Mouse (Mus musculus): ENCODE measurements around the gene Wdr92. TPM values are rescaled to one million over a fixed set of nuclear protein-coding genes. Genes with fewer than 3 reads are reported as not detected.
A peak's percentile ranks its signal among the peaks of the same experiment; 100 is the strongest.

Wdr92 gene
- total and polyA plus RNA-seq, 3 experiments = 34.5 to 63.8 TPM; not detected in 1

DNA sequence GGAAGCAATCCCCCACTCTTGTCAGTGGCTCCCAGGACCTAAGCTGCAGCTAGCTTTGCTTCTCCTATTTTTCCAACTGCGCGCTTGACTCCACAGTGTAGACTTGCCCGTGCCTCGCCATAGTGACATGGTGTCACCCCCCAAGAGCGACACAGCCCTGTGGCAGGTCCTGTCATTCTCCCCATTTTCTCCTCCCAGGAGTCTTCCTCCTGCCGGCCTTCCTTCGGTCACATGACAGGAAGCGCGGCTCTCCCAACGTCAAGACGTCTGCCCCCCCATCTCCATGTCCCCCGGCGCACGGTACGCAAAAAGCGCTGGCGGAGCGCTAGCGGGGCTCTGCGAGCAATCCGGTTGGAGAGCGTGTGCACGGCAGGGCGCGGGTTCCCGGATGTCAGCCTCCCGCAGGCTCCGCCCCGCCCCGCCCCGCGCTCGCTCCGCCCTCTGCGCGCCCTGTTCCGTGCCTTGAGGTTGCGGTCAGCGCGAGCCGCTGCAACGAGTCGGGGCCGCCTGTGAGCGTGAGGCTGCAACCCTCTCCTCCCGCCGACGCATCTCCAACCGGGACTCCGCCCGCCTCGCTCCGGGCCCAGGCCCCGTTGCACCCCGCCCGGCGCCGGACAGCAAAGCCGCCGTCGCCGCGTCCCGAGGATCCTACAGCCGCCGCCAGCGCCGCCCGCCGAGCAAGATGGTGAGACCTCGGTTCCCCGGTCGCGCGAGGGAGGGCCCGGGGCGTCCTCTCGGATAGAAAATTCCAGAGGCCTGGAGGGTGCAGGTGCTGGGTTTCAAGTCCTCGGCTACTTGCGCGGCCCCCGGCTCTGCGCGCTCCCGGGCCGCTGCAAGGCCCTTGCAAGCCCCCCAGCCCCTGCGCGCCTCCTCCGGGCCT lies 22.8 kb upstream of the Wdr92 start, which contains the start of gene Ppp3r1 (continued):
- TF ChIP-seq ZNF384 (IDR thresholded peaks at IDR 0.05; ENCODE audit: low read depth, low read length) = no peak
- no peak for TF ChIP-seq E2F4 (IDR thresholded peaks at IDR 0.05; ENCODE audit: borderline replicate concordance, low read depth, low read length)
- TF ChIP-seq ELF1 (IDR thresholded peaks at IDR 0.05; ENCODE audit: low read depth, low read length) = peak; percentile 85
- TF ChIP-seq POLR2AphosphoS5 (IDR thresholded peaks at IDR 0.05; ENCODE audit: borderline replicate concordance, low read depth, low read length) = no peak
- peak; percentile 56 to 72; a peak in 3 of 4 replicates for TF ChIP-seq USF2 (IDR thresholded peaks at IDR 0.05; ENCODE audit: borderline replicate concordance in 1 of 2, insufficient read depth in 1 of 2, low read depth in 1 of 2, low read length in 2 of 2)
- TF ChIP-seq MEF2A (IDR thresholded peaks at IDR 0.05; ENCODE audit: extremely low read depth, insufficient replicate concordance, low read depth, low read length, poor library complexity, severe bottlenecking) = no peak
- TF ChIP-seq EP300 (IDR thresholded peaks at IDR 0.05; ENCODE audit: low read depth in 1 of 2, low read length in 2 of 2) = no peak
- peak; percentile 60; the same call in 1 of the 2 replicates for TF ChIP-seq UBTF (IDR thresholded peaks at IDR 0.05; ENCODE audit: borderline replicate concordance, insufficient read depth, low read depth, low read length)
- peak; percentile 85 for TF ChIP-seq NELFE (IDR thresholded peaks at IDR 0.05; ENCODE audit: low read depth, low read length)
- no peak for TF ChIP-seq GABPA (IDR thresholded peaks at IDR 0.05; ENCODE audit: low read depth, low read length)
- peak; percentile 68 for TF ChIP-seq ZMIZ1 (IDR thresholded peaks at IDR 0.05; ENCODE audit: low read depth, low read length)
- no peak for TF ChIP-seq ZKSCAN1 (IDR thresholded peaks at IDR 0.05; ENCODE audit: low read depth, low read length)
- TF ChIP-seq KAT2A (conservative IDR thresholded peaks at IDR 0.05; ENCODE audit: low read depth, low read length) = no peak; the same call in 1 of the 2 replicates
- no peak for TF ChIP-seq SMC3 (IDR thresholded peaks at IDR 0.05; ENCODE audit: low read depth, low read length)

DNA sequence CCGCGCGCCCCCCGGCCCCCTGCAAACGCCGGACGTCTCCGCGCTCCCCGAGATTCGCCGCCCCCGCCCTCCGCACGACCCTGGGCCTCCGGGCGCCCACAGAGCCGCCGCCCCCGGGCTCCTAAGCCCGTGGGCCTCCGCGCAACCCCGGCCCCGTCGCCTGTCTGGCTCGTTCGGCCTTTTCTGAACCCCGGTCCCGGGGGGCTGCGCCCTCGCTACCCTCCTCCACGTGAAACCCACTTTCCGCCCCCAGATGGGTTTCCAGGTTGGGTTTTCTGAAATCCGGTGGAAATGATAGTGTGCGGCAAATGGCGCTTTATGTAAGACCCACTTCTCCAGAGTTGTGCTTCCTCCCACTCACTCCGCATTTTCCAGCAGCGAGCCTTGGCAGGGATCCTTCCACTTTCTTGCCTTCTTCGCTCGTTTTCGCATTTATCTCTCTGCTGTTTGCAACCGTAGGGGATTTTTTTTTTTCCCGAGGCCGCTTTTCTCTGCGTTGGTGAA lies 22.1 kb upstream of the Wdr92 start:
- Histone ChIP-seq H3K36me3 (ENCODE audit: control insufficient read depth in 1 of 2, insufficient read depth in 2 of 2, low read length in 2 of 2) (peaks cover 0 to 36% of the 10 kb centered on the region in 2 experiments; a peak in 3 of 4 replicates), H3K4me1 (ENCODE audit: control insufficient read depth in 1 of 2, insufficient read depth in 2 of 2, low read length in 2 of 2) (peaks cover 10 to 29% of the 10 kb centered on the region in 2 experiments), H3K9ac (ENCODE audit: control insufficient read depth, low read depth, low read length, poor library complexity, severe bottlenecking) (peak overlapping the region; percentile 96), H3K79me2 (ENCODE audit: control insufficient read depth, insufficient read depth, low read length, poor library complexity) (peaks cover 54% of the 10 kb centered on the region), H3K27me3 (ENCODE audit: control insufficient read depth in 1 of 2, insufficient read depth in 2 of 2, low read length in 2 of 2) (no peaks in the 10 kb centered on the region), H3K9me3 (replicated peaks; ENCODE audit: insufficient read depth, low read length) (no peaks in the 10 kb centered on the region), H3K4me3 (ENCODE audit: control insufficient read depth in 1 of 2, insufficient read depth in 1 of 2, low read depth in 2 of 2, low read length in 2 of 2) (peak overlapping the region; percentile 81 to 96), H3K27ac (ENCODE audit: control insufficient read depth, low read depth, low read length) (peak overlapping the region; percentile 94)
- TF ChIP-seq ZMIZ1 (IDR thresholded peaks at IDR 0.05; ENCODE audit: low read depth, low read length) (no peak), UBTF (IDR thresholded peaks at IDR 0.05; ENCODE audit: borderline replicate concordance, insufficient read depth, low read depth, low read length) (0 out of 2 replicates have a peak, but pooled peaks have one; percentile 22), MAFK (IDR thresholded peaks at IDR 0.05; ENCODE audit: borderline replicate concordance, low read depth, low read length) (no peak)
- peak; percentile 76 for DNase-seq (ENCODE audit: low read depth, low spot score)
